Mouse (Mus musculus) brain, embryonic 14.5 days (tissue): Measurements from ENCODE around the gene Sh3gl1. TPM values are rescaled to one million over a fixed set of nuclear protein-coding genes. Genes with fewer than 3 reads are reported as not detected.
A peak's percentile ranks its signal among the peaks of the same experiment; 100 is the strongest.

Experiments
- DNase-seq: peaks from one replicate; pipeline ENCODE4 v3.0.0-alpha.2; 2011; ENCODE audit warnings: low read depth
- CTCF ChIP-seq: fragments of 200-500 bp; IDR thresholded peaks from 2 replicates; pipeline ENCODE4 v1.5.1; 2012; ENCODE audit warnings: inconsistent platforms, mild to moderate bottlenecking, moderate library complexity, borderline replicate concordance; ENCODE audit not compliant: insufficient read depth, insufficient read length; ENCODE audit errors: extremely low read depth
- POLR2A ChIP-seq: fragments of 200-500 bp; IDR thresholded peaks from 2 replicates; pipeline ENCODE4 v1.6.1; 2012; ENCODE audit warnings: mild to moderate bottlenecking, inconsistent platforms, borderline replicate concordance; ENCODE audit not compliant: poor library complexity, insufficient read depth, insufficient read length, severe bottlenecking; ENCODE audit errors: extremely low read depth
- polyA plus RNA-seq: library from polyadenylated mRNA; depleted of rRNA; stranded (reverse); fragments of >200 nt; gene quantifications from 2 replicates; pipeline ENCODE4 v1.2.3, GENCODE M21; 2012

The Sh3gl1 gene
- polyA plus RNA-seq, 1 experiment, result 90.3 TPM

DNA sequence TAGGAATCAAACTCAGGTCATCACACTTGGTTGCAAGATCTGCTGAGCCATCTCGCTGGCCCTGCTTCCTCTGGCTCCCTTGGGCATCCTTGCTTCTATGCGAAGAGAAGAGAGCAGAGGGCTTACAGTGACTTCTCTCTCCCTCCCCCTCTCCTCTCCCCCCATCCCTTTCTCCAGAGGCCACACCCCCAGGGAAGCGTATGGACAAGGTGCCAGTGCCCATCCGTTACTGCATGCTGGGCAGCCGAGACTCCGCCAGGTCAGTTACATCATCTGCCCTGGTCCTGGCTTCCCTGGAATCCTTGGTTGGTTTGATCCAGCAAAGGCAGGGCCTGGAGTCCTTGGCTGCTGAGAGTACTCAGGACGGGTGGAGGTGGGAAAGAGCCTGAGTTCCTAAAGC, 25.0 kb downstream of the Sh3gl1 start:
- no peak for TF ChIP-seq CTCF
- TF ChIP-seq POLR2A, result no peak
- DNase-seq, result no peak

DNA sequence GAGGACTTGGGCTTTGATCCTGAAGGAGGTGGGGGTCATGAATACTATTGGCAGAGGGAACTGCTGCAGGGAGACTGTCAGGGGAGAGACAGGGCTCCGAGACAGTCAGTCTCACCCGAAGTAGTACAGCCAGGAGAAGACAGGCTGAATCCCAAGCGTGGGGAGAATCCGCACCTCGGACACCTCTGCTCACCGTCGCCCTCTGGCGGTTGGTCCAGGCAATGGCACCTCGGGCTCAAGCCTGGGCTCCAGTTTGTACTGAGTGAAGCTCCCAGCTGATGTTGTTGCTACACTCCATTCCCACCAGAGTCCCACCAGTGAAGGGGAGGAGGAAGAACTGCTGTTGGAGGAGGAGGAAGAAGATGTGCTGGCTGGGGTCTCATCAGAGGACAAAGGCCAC, 25.8 kb downstream of the Sh3gl1 start:
- peak; percentile 47 for DNase-seq
- TF ChIP-seq POLR2A, result no peak
- TF ChIP-seq CTCF, result peak; percentile 98

GRCm38 (mm10) chr17:56010255-56010654, 26.2 kb downstream of the Sh3gl1 start:
- DNase-seq, result no peak
- TF ChIP-seq CTCF (no peak), POLR2A (no peak)

GRCm38 (mm10) chr17:56009962-56010240, 26.5 kb downstream of the Sh3gl1 start:
- DNase-seq, result no peak
- TF ChIP-seq POLR2A, result no peak
- TF ChIP-seq CTCF, result no peak

- TF ChIP-seq CTCF (peak; percentile 31; the same call in 1 of the 2 replicates), POLR2A (peak; percentile 88)
- DNase-seq, result peak; percentile 97
Measured at GRCm38 (mm10) chr17:56009088-56009961, 27.1 kb downstream of the Sh3gl1 start.

GRCm38 (mm10) chr17:56008356-56009087, 27.9 kb downstream of the Sh3gl1 start:
- TF ChIP-seq POLR2A (0 out of 2 replicates have a peak, but pooled peaks have one; percentile 40), CTCF (no peak)
- DNase-seq, result peak; percentile 99

DNA sequence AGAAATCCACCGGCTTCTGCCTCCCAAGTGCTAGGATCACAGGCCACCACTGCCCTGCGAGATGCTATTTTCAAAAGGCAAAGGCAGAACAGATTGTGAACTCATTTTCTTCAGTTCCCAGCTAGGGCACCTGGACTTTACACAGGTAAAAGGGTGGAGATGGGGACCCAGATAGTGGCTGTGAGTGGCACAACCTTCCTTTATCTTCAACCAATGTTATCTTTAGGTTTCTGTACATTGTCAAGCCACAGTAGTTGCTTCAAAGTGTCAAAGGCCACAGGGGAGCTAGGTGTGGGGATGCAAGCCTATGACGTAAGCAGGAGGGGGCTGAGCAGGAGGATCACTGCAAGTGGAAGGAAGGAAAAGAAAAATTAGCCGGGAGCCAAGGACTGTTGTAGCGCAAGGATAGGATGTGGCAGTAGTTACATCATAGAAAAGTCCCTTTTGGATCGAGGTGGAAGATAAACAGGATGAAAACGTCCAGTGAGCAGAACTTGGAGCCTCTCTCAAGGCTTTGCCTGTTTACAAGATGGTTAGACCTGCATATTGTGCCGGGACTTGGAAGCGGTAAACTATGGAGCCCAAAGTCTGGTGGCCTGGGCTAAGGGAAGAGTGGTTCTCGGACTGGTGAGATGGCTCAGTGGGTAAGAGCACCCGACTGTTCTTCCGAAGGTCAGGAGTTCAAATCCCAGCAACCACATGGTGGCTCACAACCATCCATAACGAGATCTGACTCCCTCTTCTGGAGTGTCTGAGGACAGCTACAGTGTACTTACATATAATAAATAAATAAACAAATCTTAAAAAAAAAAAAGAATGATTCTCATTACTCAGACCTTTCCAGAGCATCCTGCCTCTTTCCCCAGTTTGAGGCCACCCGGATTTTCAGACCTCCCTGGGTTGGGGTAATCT, 28.7 kb downstream of the Sh3gl1 start:
- DNase-seq, result peak; percentile 45
- TF ChIP-seq POLR2A (no peak), CTCF (no peak)

DNA sequence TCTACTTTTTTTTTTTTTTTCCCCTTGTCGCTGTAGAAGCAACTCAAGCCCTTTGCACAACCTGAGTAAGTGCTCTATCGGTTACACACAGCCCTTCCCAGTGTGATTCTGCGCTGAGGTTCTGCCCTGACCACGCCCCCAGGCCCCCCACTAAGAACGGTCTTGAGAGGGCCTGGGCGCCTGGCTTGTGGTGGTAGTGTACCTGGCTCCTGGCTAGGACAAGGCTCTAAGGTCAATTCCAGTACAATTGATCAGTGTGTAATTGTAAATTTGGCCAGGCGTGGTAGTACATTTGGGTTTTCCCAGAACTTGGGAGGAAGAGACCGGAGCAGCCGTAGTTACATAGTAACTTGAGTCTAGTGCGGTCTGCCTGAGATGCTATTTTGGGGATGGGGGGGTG, 29.5 kb downstream of the Sh3gl1 start:
- DNase-seq, result no peak
- no peak for TF ChIP-seq CTCF
- TF ChIP-seq POLR2A, result no peak

GRCm38 (mm10) chr17:56005415-56006061, 30.9 kb downstream of the Sh3gl1 start, which contains the start of the genes Stap2 and Mpnd:
Gene Stap2, minus strand, starts transcription at chr17:56005584.
Gene Mpnd, plus strand, starts transcription at chr17:56005711.
- TF ChIP-seq CTCF (no peak), POLR2A (no peak)
- peak; percentile 69 for DNase-seq

- TF ChIP-seq CTCF (no peak), POLR2A (no peak)
- no peak for DNase-seq
Measured at GRCm38 (mm10) chr17:56003000-56003399, 33.4 kb downstream of the Sh3gl1 start.
